Mouse (Mus musculus) midbrain, embryonic 15.5 days (tissue): ENCODE data around the gene Donson. TPM values are rescaled to one million over a fixed set of nuclear protein-coding genes. Genes with fewer than 3 reads are reported as not detected.

Experiments used
- ATAC-seq: fragments of 200-750 bp; cut with Nextera tagmentation; replicated peaks from 2 replicates; pipeline ENCODE4 v1.8.0; 2017; ENCODE audit warnings: moderate TSS enrichment
- H3K27ac ChIP-seq: fragments of 300-500 bp; sonication (generic); 2 replicates; pipeline ENCODE4 v1.5.1; 2015; ENCODE audit warnings: mild to moderate bottlenecking, inconsistent platforms
- H3K27me3 ChIP-seq: fragments of 300-500 bp; sonication (generic); replicated peaks from 2 replicates; pipeline ENCODE4 v1.6.1; 2015; ENCODE audit warnings: inconsistent platforms
- H3K36me3 ChIP-seq: fragments of 300-500 bp; sonication (generic); replicated peaks from 2 replicates; pipeline ENCODE4 v1.6.1; 2015; ENCODE audit warnings: inconsistent platforms
- H3K4me1 ChIP-seq: fragments of 300-500 bp; sonication (generic); 2 replicates; pipeline ENCODE4 v1.6.1; 2015; ENCODE audit warnings: inconsistent platforms
- H3K4me2 ChIP-seq: fragments of 300-500 bp; sonication (generic); 2 replicates; pipeline ENCODE4 v1.6.1; 2015; ENCODE audit warnings: inconsistent platforms, mild to moderate bottlenecking, moderate library complexity
- H3K4me3 ChIP-seq: fragments of 300-500 bp; sonication (generic); 2 replicates; pipeline ENCODE4 v1.5.1; 2015; ENCODE audit warnings: mild to moderate bottlenecking, inconsistent platforms
- H3K9ac ChIP-seq: fragments of 300-500 bp; sonication (generic); 2 replicates; pipeline ENCODE4 v1.6.1; 2015; ENCODE audit warnings: mild to moderate bottlenecking, inconsistent platforms
- H3K9me3 ChIP-seq: fragments of 300-500 bp; sonication (generic); 2 replicates; pipeline ENCODE4 v1.6.1; 2016; ENCODE audit warnings: inconsistent platforms
- WGBS: fragments of 180-500 bp; shearing (Covaris S2); methylation state at CpG from one replicate; pipeline ENCODE4 v1.1.7; 2015; ENCODE audit warnings: mixed read lengths; 5-methylcytosine and 5-hydroxymethylcytosine counted together
- polyA plus RNA-seq: library from polyadenylated mRNA; unstranded; fragments of >200 nt; fragmentation: Nextera tagmentation; extraction: Ambion mirVana; gene quantifications from 2 replicates; pipeline ENCODE4 v1.2.1, GENCODE M21; 2015

Gene Donson
- 19.8 and 20.5 TPM in 2 replicates for polyA plus RNA-seq

DNA sequence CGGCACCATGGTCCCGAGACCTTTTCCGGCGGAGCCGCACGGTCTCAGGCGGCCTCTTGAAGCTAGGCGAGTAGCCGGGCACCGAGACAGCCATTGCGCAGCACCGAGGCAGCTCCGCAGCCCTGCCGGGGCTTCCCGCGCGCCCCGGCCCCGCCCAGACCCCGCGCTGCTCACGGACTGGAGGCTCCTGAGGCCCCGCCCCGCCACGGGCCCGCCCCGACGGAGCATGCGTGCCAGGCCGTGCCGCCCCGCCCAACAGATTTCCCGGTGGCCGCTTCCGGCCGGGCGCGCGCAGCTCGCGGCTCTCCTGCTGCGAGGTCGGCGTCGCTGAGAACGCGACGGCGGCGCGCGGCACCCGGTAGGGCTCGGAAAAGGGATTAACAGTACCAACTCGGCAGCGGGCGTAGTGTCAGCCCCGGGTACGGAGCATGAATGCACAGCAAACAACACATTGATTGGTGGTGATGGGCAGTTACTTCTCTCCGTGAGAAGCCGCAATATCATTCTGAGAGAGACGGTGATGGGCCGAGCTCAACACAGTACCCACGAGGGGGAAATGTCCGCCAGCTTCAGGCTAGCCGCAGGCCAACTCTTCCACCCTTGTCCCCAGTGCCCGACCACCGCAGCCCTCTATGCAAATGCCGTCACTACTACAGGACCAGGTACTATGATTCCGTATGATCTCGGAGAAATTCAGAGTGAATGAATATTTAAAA, at the start of gene Donson:
Gene Donson, minus strand, starts transcription at position 152 of the 716 bp plus-strand sequence.
- Histone ChIP-seq H3K4me2 (peak within 1 kb of the TSS; percentile 87), H3K9me3 (no peaks in the 10 kb centered on the region), H3K27me3 (no peaks in the 10 kb centered on the region), H3K4me3 (peak within 1 kb of the TSS; percentile 97), H3K27ac (peak within 1 kb of the TSS; percentile 93), H3K36me3 (peaks cover 13% of the 10 kb centered on the region; the same call in 1 of the 2 replicates), H3K4me1 (peaks cover 20% of the 10 kb centered on the region), H3K9ac (peak within 1 kb of the TSS; percentile 98)
- peak; percentile 99 for ATAC-seq
- WGBS = under 1% methylated on average over 70 of the region's 71 CpGs

DNA sequence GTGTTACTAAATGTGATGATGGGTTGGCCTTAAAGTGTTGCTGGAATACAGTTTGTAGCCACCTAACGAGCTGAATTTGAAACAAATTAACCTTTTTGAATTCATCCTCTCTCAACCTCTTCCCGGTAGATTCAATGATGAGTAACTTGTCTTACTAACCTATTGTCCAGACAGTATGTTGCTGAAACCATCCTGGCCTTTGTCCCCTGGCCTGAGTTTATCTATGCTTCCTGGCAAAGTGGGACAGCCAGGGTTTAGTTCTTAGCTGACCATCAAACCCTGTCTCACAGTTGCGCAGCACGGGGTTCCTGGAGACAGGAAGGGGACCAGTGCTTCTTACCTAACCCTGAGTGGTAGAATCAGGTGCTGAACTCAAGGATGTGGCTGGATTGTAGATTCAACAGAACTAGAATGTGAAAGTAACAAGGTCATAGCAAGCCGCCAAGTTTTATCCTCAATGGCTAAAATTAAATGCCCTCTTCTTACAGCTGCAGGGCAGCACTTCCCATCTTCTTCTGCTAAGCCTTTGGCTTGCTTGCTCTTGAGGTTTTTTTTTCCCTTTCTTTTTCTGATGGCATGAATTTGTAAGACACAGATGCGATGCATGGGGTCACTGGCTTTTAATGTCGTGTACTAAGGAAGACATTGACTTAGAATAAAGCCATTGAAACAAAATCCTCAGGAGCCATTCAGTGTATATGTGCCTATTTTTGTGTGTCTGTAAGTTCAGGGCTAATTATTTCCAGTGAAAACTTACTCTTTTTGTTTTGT, 47.7 kb upstream of the Donson start:
- Histone ChIP-seq H3K4me2 (no peak overlapping the region), H3K27ac (no peak overlapping the region), H3K4me1 (peaks cover 69% of the 10 kb centered on the region), H3K9me3 (no peaks in the 10 kb centered on the region), H3K4me3 (no peak overlapping the region), H3K9ac (no peak overlapping the region), H3K36me3 (no peaks in the 10 kb centered on the region), H3K27me3 (no peaks in the 10 kb centered on the region)
- no peak for ATAC-seq
- WGBS = 65% methylated on average over 7 of the region's 7 CpGs

DNA sequence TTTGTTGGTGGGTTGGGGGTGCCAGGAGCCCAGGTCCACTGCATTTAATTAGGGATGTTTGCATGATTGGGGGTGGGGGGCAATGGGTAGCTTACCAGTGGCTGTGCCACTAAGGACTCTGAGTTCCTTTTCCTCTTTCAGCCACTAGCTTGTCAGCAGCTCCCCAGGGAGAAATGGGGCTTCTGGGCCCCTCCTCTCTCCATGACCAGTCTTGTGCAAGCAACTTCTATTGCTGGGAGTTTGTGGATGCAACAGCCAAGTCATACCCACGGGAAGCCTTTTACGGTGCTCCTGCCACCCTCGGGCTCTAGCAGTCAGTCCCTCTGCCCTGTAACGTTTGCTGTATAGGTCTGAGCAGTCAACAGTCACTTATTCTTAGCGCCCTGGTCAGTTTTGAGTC, 46.2 kb upstream of the Donson start:
- no peaks in the 10 kb centered on the region for H3K36me3 ChIP-seq
- H3K4me1 ChIP-seq = peaks cover 62% of the 10 kb centered on the region
- H3K27ac ChIP-seq = no peak overlapping the region
- H3K27me3 ChIP-seq = no peaks in the 10 kb centered on the region
- no peak overlapping the region for H3K9ac ChIP-seq
- H3K9me3 ChIP-seq = no peaks in the 10 kb centered on the region
- no peak overlapping the region for H3K4me2 ChIP-seq
- 59% methylated on average over 5 of the region's 5 CpGs for WGBS
- no peak for ATAC-seq
- no peak overlapping the region for H3K4me3 ChIP-seq

DNA sequence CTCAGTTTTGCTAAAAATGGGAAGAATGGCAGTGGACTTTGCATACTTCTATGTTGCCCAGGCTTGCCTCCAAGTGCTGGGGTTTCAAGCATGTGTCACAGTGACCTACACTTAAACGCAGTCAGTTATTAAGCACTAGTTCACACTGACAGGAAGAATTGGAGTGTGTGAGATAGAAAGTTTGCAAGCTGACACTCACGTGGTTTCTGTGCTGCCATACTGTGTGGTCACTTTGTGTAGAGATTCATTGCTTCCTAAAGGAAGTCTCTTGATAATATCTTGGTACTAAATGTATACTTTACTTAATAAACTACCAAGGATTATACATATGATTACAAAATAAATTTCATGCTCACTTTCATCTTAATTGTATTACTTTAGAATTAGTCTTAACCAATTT, 44.2 kb upstream of the Donson start:
- Histone ChIP-seq H3K27me3 (no peaks in the 10 kb centered on the region), H3K9ac (no peak overlapping the region), H3K27ac (no peak overlapping the region), H3K36me3 (no peaks in the 10 kb centered on the region), H3K9me3 (no peaks in the 10 kb centered on the region), H3K4me1 (peaks cover 52% of the 10 kb centered on the region), H3K4me3 (no peak overlapping the region), H3K4me2 (no peak overlapping the region)
- no peak for ATAC-seq
- WGBS = 75% methylated on average over 2 of the region's 2 CpGs

DNA sequence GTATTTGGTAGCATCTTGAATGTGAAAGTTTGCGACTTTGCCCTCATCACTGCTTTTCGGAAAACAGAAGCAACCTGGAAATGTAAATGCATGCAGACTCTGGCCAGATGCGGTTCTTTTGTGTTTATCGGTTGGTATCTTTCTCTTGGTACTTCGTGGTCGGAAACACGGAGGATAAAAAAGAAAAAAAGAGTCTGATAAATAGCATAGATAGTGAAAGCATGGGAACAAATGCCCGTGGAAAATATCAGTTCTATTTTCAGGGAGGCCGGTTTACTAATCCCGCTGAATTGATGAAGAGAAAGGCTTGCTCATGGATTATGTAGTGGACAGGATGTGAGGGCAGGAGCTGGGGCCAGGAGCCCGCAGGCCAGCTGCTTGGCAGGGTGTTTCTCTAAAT, 41.9 kb upstream of the Donson start:
- no peaks in the 10 kb centered on the region for H3K36me3 ChIP-seq
- no peaks in the 10 kb centered on the region for H3K27me3 ChIP-seq
- H3K9ac ChIP-seq = peak overlapping the region; percentile 96
- H3K4me2 ChIP-seq = peak overlapping the region; percentile 73
- peaks cover 51% of the 10 kb centered on the region for H3K4me1 ChIP-seq
- 0% methylated on average over 11 of the region's 11 CpGs for WGBS
- no peaks in the 10 kb centered on the region for H3K9me3 ChIP-seq
- H3K4me3 ChIP-seq = peak overlapping the region; percentile 95
- H3K27ac ChIP-seq = peak overlapping the region; percentile 97
- no peak for ATAC-seq

DNA sequence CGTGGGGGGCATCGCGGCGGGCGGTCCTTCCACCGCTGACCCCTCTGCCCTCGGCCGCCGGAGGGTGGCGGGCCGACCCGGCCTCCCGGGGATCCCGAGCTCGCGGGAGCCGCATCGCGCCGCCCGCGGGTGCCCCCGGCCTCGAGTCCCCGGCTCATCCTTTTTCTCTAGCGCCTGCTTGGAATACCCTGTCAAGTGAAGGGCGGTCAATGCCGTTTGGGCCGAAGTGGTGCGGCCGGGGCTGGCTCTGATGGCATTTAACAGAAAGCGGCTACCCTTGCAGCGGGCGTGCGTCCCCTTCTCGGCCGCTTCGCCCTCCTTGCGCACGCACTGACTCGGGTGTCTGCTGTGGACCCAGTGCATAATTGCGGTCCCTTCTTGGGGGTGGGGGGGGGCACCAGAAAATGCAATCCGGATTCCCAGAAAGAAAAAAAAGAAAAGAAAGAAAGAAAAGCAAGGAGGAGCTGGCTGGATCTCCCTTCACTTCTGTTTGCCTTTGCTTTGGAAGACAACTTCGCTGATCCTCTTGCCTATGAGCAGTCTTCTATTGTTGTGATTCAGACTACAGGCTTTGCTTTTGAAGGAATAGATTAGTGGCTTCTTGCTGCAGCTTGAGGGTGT, 41.4 kb upstream of the Donson start:
- no peak for ATAC-seq
- H3K27ac ChIP-seq = peak overlapping the region; percentile 97
- H3K9me3 ChIP-seq = no peaks in the 10 kb centered on the region
- peak overlapping the region; percentile 96 for H3K9ac ChIP-seq
- peak overlapping the region; percentile 95 for H3K4me3 ChIP-seq
- H3K36me3 ChIP-seq = no peaks in the 10 kb centered on the region; the same call in 1 of the 2 replicates
- H3K27me3 ChIP-seq = no peaks in the 10 kb centered on the region
- WGBS = under 1% methylated on average over 38 of the region's 44 CpGs
- peak overlapping the region; percentile 73 for H3K4me2 ChIP-seq
- H3K4me1 ChIP-seq = peaks cover 46% of the 10 kb centered on the region

DNA sequence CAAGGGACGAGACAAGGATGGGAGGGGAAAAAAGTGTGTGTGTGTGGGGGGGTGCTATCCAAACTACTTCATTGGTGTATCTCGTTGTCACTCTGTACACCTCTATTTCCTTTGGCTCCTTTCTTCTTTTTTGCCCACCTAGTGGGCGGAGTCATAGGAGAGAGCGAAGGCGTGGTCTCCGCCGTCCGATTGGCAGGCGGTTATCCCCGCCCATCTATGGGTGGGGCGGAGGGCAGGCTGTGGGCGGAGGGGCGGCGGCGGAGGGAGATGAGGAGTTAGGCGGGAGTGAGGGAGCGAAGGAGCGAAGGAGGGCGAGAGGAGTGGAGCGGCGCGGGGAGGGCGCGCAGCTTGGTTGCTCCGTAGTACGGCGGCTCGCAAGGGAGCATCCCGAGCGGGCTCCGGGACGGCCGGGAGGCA, 40.5 kb upstream of the Donson start, which contains the start of gene Itsn1:
Gene Itsn1, plus strand, starts transcription at position 216 of the 417 bp plus-strand sequence.
- no peaks in the 10 kb centered on the region; the same call in 1 of the 2 replicates for H3K36me3 ChIP-seq
- no peaks in the 10 kb centered on the region for H3K27me3 ChIP-seq
- H3K9me3 ChIP-seq = no peaks in the 10 kb centered on the region
- peaks cover 37% of the 10 kb centered on the region for H3K4me1 ChIP-seq
- H3K9ac ChIP-seq = peak within 1 kb of the TSS; percentile 96
- H3K4me2 ChIP-seq = peak within 1 kb of the TSS; percentile 73
- peak within 1 kb of the TSS; percentile 95 for H3K4me3 ChIP-seq
- 1% methylated on average over 33 of the region's 33 CpGs for WGBS
- ATAC-seq = peak; percentile 95
- peak within 1 kb of the TSS; percentile 97 for H3K27ac ChIP-seq

DNA sequence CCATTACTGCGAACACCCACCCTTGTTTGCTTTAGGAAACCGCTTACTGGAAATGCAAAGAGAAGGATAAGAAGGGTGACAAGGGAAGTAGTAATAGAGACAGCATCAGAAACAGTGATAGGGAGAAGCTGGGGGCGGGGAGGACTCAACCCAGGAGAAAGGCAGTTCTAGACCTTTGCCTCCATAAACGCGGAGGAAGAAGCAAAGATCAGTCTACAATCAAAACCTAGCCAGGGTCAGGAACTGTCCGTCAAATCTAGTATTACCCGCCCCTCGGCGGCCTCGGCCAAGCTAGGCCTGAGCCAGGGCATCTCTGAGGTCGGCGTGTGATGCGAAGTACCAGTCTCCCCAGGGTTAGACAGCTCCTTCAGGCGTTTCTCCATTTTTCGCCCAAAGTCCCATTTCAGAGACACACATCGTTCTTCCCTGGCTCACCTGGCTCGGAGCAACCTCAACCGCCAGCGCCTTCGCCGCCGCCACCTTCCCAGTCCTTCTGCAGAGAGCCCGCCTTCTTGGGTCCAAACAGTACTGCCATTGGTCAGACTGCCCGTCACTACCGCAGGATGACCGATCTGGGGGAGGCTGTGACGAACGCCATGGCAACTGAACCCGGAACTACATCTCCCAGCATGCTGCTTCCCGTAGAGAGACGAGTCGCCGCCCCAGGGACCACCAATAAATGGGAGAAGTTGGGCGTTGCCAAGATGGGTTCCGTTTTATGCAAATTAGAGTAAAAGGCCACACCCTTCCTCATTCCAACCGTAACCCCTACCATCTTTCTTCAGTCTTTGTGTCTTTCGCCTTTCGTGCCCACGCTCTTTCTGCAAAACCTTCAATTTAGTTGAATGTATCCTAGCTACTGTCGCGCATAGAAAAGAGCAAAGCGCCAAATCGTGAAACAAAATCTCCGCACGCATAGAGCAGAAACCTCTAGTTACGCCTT, 39.8 kb upstream of the Donson start, which contains the start of gene Cryzl1:
Gene Cryzl1, minus strand, starts transcription at position 853 of the 943 bp plus-strand sequence.
- Histone ChIP-seq H3K4me1 (peaks cover 35% of the 10 kb centered on the region), H3K9me3 (no peaks in the 10 kb centered on the region), H3K27me3 (no peaks in the 10 kb centered on the region), H3K36me3 (no peaks in the 10 kb centered on the region; the same call in 1 of the 2 replicates), H3K9ac (peak within 1 kb of the TSS; percentile 96), H3K4me3 (peak within 1 kb of the TSS; percentile 95), H3K27ac (peak within 1 kb of the TSS; percentile 97), H3K4me2 (peak within 1 kb of the TSS; percentile 73)
- peak; percentile 97 for ATAC-seq
- WGBS = 1% methylated on average over 46 of the region's 46 CpGs

DNA sequence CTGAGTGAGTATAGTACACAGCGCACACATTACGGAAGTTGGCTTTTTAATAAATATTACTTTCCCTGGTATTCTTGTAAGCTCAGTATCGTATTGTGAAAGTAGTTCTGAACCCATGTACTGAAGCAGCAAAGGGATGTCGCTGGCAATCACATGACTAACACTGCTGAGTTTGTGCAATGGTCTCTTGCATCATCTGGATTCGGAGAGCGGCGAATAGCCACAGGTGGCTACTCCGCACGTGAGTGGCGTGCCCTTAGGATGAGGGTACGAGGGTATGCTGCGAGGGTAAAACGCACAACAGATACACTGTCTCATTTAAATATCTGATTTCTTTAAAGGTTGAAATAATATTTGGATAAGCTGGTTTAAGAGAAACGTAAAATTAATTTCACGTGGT, 38.9 kb upstream of the Donson start:
- H3K27me3 ChIP-seq = no peaks in the 10 kb centered on the region
- peak overlapping the region; percentile 97; the same call in 1 of the 2 replicates for H3K27ac ChIP-seq
- H3K36me3 ChIP-seq = no peaks in the 10 kb centered on the region; the same call in 1 of the 2 replicates
- H3K9ac ChIP-seq = peak overlapping the region; percentile 52
- H3K4me1 ChIP-seq = peaks cover 35% of the 10 kb centered on the region
- no peak for ATAC-seq
- WGBS = 91% methylated on average over 15 of the region's 15 CpGs
- H3K4me2 ChIP-seq = peak overlapping the region; percentile 54
- peak overlapping the region; percentile 95 for H3K4me3 ChIP-seq
- no peaks in the 10 kb centered on the region for H3K9me3 ChIP-seq

DNA sequence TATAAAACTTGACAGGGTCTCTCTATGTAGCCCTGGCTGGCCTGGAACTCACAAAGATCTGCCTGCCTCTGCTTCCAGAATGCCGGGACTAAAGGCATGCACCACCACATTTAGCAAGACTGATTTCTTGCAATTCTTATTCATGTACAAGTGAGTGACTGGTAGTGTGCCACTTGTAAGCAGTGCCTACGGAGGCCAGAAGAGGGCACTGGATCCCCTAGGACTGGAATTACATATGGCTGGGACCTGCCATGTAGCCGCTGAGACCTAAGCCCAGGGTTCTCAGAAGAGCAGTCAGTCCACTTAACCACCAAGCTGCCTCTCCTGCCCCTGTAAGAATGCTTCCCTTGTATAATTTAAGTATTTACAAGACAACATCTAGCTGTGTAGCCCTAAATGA, 35.7 kb upstream of the Donson start:
- Histone ChIP-seq H3K4me2 (no peak overlapping the region), H3K27me3 (no peaks in the 10 kb centered on the region), H3K9ac (no peak overlapping the region), H3K36me3 (peaks cover 10% of the 10 kb centered on the region; the same call in 1 of the 2 replicates), H3K4me3 (no peak overlapping the region), H3K9me3 (no peaks in the 10 kb centered on the region), H3K4me1 (peaks cover 21% of the 10 kb centered on the region), H3K27ac (no peak overlapping the region)
- ATAC-seq = no peak
- 50% methylated on average over 3 of the region's 3 CpGs for WGBS

DNA sequence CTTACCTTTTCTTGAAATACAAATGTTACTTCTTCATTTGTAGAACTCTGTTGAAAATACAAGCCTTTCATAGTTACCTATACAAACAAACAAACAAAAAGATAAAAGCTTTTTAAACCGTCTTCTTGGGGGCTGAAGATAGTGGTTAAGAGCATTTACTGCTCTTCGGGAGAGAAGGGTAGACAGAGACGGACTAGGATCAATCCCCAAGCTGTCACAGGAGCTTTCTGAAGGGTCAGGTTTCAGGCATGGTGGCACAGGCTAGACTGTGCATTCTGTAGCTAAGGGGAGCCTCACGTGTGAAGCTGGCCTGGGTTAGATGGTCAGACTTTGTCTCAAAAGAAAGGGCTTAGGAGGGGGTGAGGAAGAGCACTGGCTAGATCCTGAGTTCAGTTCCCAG, 28.8 kb upstream of the Donson start:
- Histone ChIP-seq H3K36me3 (peaks cover 18% of the 10 kb centered on the region; the same call in 1 of the 2 replicates), H3K9me3 (no peaks in the 10 kb centered on the region), H3K4me1 (0 out of 2 replicates have a peak, but pooled peaks cover under 1% of the 10 kb centered on the region), H3K4me3 (no peak overlapping the region), H3K4me2 (no peak overlapping the region), H3K27me3 (no peaks in the 10 kb centered on the region), H3K27ac (no peak overlapping the region), H3K9ac (no peak overlapping the region)
- 88% methylated on average over 4 of the region's 4 CpGs for WGBS
- no peak for ATAC-seq
